Mouse (Mus musculus) heart, adult 2 months (tissue): ENCODE measurements around the gene Prkcd.

ENCODE experiments used
- CTCF ChIP-seq: fragments of 200-600 bp; IDR thresholded peaks from 2 replicates; pipeline ENCODE4 v1.8.1; 2022; ENCODE audit warnings: antibody characterized with exemption, mild to moderate bottlenecking, moderate library complexity
- EP300 ChIP-seq: fragments of 200-500 bp; IDR thresholded peaks from 2 replicates; pipeline ENCODE4 v1.6.1; 2011; ENCODE audit warnings: low read depth, low read length, control low read depth; ENCODE audit not compliant: insufficient read depth
- POLR2A ChIP-seq: fragments of 200-500 bp; IDR thresholded peaks from 2 replicates; pipeline ENCODE4 v1.6.1; 2011; ENCODE audit warnings: mild to moderate bottlenecking, low read depth, low read length, control low read depth; ENCODE audit not compliant: insufficient read depth

DNA sequence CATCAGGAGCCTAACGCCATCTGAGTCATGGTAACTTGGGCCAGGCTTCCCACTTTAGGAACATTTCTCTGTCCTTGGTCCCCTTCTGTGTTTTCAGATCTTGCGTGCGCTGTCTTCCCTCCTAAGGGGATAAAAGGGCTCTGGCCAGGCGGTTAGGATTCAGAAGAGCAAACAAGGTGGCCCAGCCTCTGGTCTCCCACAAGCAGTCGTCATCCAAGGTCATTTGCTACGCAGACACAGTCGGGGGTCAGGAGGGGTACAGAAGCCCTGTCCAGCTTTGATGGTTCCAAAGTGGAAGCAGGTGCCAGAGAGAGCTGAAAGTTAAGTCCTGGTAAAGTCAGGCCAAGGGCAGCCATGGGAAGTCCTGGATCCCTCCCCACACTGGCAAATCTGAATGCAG lies 35.1 kb downstream of the Prkcd start:
- TF ChIP-seq POLR2A (no peak), CTCF (no peak), EP300 (no peak)
